Mouse (Mus musculus) ovary, postnatal 36 days (tissue): Measurements from ENCODE around the gene Itpr2.

Source experiments
- DNase-seq: peaks from one replicate; pipeline ENCODE4 v3.0.0; 2022; ENCODE audit warnings: low spot score, mixed read lengths

Itpr2 gene

DNA sequence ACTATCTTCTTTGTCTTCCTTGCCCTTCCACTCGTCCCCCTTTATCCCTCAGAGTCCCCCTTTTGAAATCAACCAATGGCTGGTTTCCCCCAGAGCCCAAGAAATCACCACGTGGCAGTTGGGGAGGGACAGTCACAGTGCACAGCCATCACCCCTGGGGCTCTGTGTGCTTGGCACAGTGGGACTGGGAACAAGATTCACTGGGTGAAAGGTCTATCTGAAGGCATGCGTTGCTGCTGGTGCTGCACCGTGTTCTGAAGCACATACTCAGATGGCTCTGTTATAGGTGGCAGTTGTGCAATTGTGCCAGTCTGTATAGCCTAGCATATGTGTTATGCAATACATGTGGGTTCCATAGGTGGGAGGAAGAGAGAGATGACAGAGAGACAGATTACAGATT is 154.5 kb downstream of the Itpr2 start:
- no peak for DNase-seq

DNA sequence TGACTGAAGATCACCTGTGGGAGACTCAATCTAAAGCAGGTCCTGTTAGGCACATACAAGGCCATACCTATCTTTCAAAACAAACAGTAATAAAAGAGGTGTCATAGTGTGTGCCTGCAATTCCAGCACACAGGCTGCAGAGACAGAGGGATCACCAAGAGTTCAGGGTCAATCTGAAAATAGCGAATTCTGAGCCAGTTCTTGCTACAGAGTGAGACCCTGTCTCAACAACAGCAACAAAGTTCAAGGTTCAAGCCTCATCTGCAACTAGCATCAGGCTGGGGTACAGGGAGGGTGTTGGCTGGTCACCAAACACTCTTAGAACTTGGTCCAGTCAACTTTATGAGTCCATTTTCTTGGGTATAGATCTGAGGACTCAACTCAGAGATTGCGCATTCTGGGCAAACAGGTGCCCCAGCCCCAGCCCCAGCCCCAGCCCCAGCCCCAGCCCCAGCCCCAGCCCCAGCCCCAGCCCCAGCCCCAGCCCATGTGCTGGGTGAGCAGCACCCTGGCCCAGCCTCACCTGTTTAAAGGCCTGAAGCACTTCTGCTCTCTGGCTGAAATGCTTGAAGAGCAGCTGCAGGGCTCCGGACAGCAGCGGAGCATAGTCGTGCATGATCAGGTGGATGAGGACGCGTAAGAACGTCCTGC is 155.4 kb downstream of the Itpr2 start:
- no peak for DNase-seq

DNA sequence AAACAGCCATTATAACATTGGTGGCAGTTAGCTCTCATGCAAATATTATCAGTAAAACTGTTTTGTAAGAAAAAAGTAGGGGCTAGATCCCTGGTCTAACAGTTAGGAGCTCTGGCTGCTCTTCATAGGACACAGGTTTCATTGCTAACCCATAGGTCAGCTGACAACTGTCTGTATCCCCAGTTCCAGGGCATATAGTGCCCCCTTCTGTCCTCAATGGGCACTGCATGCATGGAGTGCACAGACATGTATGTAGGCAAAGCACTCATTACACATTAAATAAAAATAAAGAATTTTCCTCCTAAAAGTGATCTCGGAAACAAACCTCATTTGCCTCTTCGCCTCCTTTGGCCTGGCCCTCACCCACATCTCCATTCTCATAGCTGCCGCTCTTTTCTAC is 157.3 kb downstream of the Itpr2 start:
- DNase-seq = no peak

DNA sequence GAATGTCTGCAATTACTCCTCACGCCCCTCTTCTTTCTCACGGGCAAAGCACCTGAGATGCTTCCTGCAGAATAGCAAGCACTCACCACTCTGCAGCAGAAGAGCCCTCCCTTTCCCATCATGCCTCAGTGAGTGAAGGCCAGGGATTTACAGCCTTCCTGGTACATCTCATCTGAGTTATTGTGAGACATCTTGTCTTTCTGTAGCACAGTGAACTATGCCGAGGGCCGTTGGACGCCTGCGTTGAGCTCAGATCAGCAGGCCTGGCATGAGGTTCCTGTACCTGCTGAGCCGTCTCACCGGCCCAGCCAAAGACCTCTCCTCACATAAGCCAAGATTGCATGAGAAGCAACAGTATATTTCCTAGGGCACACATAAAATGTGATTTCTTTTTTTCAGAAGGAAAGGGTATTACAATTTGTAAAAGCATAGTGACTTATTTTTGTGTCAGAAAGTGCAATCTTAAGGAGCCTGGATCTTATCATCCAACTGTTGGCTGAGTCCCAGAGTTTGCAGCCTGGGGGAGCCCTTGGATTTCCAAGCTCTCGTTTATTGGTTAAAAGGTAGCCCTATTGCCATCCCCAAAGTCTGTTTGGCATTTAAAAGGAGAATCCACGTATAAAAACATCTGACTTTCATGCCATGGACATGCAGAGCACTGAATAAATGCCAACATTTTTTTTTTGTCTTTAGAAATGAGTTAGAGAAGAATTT is 158.2 kb downstream of the Itpr2 start:
- DNase-seq = no peak

DNA sequence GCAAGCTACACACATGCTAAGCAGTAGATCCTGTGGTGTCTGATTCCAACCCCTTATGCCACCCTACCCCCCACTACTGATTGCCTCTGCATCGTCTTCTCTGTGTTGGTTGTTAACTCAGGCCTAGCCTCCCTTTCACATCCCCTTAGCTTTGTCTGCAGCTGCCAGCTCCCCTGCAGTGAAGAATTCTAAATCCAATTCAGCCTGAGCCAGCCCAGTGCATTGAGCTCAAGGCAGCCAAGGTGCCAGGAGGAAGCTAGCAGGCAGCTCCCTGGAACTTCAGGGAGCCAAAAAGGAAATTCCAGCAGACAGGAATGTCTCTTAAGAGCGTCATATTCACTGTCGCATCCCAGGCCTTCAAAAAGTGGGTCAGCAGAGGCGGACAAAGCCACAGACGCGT is 159.0 kb downstream of the Itpr2 start:
- no peak for DNase-seq

DNA sequence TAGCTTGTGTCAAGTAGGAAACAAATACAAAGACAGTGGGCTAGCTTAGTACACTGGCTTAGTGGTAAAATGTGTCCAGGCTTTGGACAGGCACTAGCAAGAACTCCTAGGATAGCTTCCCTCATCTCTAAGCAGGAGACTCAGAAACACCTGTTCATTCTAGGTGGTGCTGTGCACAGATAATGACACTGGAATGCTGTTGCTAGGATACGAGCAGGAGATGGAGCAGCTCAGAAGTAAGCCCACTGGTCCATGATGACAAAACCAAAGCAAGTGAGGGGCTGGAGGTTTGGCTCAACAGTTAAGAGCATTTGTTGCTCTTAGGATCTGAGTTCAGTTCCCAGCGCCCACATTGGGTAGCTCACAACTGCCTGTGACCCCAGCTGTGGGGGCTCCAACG is 160.1 kb downstream of the Itpr2 start:
- no peak for DNase-seq

DNA sequence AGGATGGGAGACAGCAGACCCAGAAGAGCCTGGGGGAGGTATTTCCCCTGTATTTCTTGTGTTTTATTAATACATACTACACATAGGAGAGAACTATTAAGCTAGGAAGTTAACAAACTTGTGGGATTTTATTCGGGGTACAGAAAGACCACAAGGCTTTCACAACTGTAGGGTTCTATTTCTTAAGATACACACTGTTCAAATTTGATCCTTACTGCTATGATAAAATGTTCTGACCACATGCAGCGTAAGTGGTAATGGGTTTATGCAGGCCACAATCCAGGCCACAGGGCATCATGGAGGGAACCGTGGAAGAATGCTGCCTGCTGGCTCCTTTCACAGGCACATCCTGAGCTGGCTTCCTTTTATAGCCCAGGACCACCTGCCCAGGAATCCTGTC is 160.6 kb downstream of the Itpr2 start:
- DNase-seq = no peak

DNA sequence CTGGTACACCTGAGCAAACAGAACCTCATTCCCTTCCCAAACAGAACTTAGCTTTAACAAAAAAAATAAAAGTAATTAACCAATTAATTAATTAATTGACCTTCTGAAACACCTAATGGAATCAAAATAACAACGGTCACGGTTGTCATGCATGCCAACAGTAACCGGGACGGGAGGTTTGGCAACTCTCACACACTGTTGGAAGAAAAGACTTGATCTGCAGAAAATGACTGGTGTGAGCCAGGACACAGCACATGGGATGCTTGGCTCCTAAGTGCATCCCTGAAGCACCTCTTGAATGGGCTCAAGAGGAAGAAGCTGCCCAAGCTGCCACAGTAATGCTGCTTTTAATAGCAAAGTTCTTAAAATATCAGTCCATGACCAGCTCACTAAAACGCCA is 161.1 kb downstream of the Itpr2 start:
- DNase-seq = no peak

DNA sequence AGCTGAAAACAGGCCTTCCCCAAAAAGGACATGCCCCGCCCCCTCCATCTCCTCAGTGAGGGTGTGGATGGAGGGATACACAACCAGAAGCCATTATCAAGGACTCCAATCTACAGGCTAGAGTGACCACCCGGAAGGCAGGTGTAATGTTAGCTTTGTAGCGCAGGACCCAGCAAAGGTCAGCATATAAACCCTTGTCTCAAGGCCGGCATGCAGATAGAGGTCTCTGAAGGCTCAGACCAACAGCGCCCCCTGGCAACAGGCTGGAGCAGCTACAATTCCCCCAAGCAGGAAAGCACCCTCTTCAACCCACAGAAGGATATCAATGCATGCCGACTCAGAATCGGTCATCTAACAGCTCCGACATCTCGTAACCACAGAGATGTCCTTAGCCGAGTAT is 162.2 kb downstream of the Itpr2 start:
- DNase-seq = peak; percentile 75

DNA sequence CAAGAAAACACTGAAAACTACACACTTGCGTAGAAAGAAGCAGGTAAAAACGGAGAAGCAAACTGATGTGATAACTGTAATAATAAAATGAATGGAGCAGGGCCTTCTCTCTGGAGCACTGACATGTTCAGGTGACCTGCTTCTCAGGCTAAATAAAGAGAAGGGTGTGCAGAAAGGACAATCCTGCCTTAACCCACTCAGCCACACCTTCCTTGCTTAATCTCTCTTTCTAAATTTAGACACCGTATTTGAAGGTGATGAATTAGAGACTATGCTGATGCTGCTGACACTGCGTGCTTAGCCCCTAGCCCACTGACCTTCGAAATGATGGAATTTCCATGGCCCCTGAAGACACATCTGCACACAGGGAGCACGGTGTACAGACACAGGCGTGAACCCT is 164.8 kb downstream of the Itpr2 start:
- DNase-seq = no peak

DNA sequence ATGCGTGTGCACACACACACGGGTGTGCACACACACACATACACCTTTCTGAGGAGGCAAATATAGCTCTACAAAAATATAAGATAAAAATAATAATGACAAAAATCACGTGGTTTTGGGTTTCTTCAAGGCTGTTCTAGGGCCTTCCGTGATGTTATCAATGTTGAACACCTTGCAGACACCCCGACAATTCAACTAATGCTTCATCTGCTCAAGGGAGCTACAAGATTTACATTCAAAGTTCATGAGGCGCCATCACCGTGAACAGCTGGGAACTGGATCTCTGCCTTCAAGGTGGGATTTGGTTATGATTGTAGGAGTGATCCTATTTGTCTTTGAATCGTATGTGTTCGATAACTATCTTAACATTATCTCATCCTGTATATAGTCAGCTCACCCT is 166.8 kb downstream of the Itpr2 start:
- DNase-seq = no peak

DNA sequence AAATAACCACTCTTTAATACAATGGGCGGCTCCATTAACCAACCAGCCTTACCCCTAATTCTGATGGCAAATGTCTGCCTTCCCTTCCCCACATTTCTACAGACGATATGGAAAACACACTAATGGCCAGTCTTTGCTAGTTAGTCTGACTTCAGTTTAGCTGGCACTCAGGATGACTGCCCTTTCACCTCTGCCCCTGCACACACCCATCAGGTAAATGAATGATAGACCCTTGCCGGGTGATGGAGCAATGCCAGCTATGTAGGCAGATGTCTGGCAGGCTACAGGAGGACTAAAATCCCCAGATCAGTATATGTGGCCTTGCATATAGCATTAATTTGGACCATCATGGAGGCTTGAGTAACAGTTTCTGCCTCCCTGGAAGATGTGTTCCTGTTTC is 168.5 kb downstream of the Itpr2 start:
- DNase-seq = no peak

DNA sequence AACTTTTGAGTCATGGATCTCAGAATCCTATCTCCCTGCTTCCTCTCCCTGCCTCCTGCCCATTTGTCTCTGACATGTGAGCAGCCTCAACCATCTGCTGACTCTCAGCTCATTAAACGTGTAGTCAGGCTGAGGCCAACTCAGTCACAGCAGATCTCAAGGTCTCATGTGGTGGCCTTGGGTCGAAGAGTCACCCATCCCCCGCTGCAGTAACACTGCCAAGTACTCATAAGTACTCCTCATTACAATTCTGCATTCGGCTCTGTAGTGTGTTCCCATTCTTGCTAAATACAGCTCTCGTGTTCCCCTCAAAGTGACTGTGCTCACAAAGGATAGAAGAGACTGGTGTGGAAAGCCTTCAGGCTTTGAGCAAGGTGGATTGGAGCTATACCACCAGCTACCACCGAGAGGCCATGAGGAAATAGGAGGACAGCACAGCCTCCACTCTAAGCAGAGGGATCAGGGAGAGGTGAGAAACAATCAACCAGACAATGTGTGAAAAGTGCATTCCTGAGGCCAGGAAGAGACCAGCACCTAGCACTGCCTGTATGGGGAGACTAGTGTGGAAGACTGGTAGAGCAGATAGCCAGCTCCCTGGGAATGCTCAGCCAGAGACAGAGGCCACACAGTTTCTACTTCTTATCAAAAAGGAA is 170.9 kb downstream of the Itpr2 start:
- DNase-seq = peak; percentile 28

DNA sequence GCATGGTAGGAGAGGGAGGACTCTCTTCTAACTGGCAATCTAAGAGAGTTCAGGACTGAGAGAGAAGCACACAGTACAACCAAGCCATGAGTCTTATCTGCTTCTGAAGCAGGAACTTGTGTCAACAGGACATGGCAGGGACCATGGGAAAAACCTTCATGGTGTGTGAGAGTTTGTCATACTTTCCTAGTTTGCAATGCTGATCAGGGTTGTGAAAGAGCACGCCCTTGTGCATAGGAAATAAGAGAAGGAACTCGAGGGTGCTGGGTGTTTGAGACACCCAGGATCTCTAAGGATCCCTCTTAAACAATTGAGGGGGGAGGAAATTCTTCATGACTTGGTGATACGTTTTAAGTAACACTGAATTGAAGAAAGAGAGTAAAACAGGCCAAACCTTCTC is 172.9 kb downstream of the Itpr2 start:
- DNase-seq = no peak

DNA sequence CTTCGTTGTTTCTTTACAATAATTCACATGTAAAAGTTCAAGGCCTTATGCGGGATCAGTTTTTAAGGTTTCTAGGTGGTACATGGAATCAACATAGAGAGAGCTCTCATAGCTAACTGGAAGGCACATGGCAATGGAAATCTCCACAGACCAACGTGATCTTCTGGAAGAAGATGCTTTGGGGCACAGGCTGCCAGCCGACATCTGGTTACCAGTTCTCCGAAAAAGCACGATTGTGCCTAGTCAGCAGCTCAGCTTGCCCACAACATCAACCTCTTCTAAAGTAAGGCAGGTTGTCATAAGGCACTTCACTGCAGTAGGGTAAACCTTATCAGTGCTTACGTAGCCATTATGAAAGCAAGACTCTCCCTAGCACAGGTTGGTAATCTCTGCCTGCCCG is 175.4 kb downstream of the Itpr2 start:
- DNase-seq = no peak

DNA sequence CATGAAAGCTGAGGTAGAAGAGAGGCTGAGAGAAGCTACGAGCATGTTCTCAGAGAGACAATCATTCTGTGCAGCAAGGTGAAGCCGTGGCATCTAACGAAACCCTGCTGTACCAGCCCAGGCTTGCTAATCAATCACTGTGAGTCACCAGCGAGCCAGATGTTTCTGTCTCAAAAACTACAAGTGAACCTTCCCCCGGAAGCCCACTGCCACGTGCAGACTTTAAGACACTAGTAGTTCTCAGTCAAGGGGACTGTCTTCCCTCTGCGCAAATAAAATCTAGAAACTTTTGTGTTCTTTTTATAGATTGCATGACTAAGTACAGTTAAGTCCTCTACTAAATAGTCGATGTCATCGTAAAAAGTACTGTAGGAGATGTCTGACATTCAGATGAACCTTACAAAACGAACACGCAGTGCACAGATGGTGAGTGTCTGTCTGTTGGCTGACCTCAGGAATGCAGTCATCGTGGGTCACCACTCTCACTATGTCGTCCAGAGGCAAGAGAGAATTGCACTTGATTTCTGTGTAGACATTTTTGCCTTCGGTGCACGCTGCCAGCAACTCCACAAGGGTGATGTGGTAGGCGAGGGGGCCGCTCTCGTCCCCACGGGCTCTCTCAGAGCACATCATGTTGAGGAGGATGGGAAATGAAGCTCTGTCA is 177.3 kb downstream of the Itpr2 start:
- no peak for DNase-seq

DNA sequence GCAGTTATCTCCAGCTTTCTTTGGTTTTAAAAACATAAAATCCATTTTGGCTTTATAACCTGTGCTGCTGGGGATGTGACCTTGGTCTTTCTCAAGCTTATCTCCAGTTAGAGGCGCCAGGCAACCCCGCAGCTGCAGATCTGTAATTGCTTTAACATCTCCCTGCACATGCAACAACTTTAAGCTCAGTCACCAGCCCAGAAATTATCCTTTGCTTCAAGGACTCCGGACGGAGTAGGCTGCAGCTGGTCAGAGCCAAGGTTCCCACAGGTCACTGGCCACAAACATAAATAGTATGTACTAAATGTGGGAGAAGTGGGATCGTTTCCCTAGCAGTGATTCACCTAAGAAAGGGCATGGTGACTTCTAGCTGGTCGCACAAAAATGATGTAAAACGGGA is 179.5 kb downstream of the Itpr2 start:
- peak; percentile 56 for DNase-seq

DNA sequence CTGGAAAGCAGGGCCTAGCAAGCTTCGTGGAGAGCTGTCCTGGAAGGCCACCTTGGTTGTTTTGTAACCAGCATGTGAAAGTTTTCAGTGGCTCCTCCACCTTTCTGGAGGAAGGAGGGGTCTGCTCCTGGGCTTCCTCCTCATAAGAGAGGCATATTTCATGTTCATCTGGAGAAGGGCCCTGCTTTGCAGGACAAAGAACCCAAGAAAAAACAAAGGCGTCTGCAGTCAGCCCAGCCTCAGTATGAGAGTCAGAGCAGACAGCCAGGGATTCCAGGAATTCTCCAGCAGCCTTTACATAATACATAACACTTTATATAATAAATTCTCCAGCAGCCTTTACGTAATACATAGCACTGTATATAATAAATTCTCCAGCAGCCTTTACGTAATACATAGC is 180.1 kb downstream of the Itpr2 start:
- peak; percentile 20 for DNase-seq

DNA sequence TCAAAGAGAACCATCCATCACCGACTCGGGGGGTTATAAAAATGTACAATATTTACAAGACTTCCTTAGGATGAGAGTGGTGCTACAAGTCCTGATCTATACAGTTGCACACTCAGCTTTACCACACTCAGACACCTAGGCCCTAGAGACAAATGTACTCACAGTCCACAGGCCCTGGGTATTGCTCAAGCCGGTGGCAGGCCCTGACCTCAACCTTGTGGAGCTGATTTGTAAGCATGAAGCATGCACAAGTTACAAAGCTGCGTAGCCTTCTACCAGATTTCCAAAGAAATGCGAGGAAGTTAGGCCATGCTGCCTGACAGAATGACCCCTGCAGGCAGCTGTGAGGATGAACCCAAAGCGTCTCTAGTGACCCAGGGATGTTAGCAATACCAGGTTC is 185.6 kb downstream of the Itpr2 start:
- no peak for DNase-seq

DNA sequence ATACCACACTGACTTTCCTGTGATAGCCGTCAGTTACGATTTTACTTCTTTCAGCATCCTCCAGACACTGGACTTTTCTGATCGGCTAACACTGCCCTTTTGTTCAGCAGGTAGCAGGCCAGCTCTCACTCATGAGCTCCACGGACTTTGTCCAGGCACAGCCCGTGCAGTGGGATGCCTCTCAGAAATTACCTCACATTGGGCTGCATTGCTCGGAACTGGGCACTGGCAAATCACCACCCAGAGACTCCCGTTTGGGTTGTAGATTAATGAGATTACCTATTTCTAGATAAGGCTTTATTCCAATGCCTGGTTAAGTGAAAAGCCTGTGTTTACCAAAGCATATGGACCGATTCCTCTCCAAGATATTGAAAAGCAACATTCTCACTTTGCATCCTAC is 186.9 kb downstream of the Itpr2 start:
- no peak for DNase-seq

DNA sequence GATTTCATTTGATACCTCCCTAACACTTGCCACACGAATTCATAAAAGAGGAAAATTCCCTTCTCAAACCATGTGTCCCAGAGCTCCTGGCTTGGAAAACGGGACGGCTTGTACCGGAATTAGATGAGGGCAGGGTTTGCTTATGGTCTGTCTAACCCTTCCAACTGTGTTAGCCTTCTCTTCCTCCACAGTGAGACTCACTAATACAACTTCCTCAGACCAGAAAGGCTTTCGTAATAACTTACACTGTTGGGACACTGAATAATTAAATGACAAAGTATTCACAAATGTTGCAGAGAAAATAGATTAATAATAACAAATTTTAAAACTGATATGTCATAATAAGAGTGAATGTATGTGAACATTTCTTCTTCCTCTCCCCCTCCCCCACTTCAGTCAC is 187.7 kb downstream of the Itpr2 start:
- no peak for DNase-seq

DNA sequence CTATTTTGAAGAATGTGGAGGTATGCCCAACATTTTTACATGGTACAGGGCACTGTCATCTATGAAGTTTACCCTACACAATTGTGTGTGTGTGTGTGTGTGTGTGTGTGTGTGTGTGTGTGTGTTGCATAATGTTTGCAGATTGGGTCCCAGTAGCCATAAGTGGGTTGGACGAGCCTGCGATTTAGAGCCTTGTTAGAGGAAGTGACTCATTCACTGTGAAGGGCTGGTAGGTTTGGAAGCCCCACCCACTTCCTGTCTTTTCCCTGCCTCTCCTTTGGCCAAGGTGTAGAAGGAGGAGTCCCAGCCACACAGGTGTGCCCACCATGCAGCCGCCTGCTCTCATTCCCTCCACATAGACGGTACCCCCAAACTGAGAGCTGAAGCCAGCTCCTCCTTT is 188.6 kb downstream of the Itpr2 start:
- DNase-seq = no peak

DNA sequence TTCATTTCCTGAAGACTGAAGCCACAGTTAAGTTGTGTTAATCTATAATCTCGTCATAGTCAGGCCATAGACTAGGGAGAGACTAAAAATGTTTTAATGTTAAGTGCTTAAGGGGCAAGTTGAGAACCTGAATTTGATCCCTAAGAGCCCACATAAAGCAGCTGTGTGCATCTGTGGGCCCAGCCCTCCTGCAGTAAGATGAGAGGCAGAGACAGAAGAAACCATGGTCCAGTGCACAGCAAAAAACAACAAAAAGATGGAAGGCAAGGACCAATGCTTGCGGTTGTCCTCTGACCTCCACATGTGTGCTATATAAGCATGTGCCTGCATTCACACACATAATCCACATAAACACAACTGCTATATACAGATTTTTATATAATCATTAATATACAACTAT is 191.8 kb downstream of the Itpr2 start:
- no peak for DNase-seq
